Mouse (Mus musculus) neural tube, embryonic 13.5 days (tissue): ENCODE measurements at regions not wholly inside any gene's neighbourhood (a gene's known extent, or its start where the extent isn't known, plus 50 kb on each side); places are given as distances from the start of the nearest gene placed in this dataset.

Experiments
- ATAC-seq: fragments of 200-750 bp; cut with Nextera tagmentation; 2 replicates; pipeline ENCODE4 v1.8.0; 2017; ENCODE audit warnings: low read depth, mild to moderate bottlenecking, moderate TSS enrichment, moderate library complexity
- H3K27ac ChIP-seq: fragments of 300-500 bp; sonication (generic); replicated peaks from 2 replicates; pipeline ENCODE4 v1.5.1; 2015; ENCODE audit warnings: moderate library complexity, mild to moderate bottlenecking, inconsistent platforms
- H3K27me3 ChIP-seq: fragments of 300-500 bp; sonication (generic); 2 replicates; pipeline ENCODE4 v1.6.1; 2015; ENCODE audit warnings: mild to moderate bottlenecking, inconsistent platforms
- H3K36me3 ChIP-seq: fragments of 300-500 bp; sonication (generic); 2 replicates; pipeline ENCODE4 v1.6.1; 2015; ENCODE audit warnings: mild to moderate bottlenecking, inconsistent platforms
- H3K4me1 ChIP-seq: fragments of 300-500 bp; sonication (generic); replicated peaks from 2 replicates; pipeline ENCODE4 v1.6.1; 2015; ENCODE audit warnings: inconsistent platforms
- H3K4me2 ChIP-seq: fragments of 300-500 bp; sonication (generic); 2 replicates; pipeline ENCODE4 v1.6.1; 2015; ENCODE audit warnings: inconsistent platforms, mild to moderate bottlenecking, moderate library complexity
- H3K4me3 ChIP-seq: fragments of 300-500 bp; sonication (generic); 2 replicates; pipeline ENCODE4 v1.5.1; 2015; ENCODE audit warnings: mild to moderate bottlenecking, inconsistent platforms
- H3K9ac ChIP-seq: fragments of 300-500 bp; sonication (generic); 2 replicates; pipeline ENCODE4 v1.6.1; 2015; ENCODE audit warnings: moderate library complexity, mild to moderate bottlenecking, inconsistent platforms
- H3K9me3 ChIP-seq: fragments of 300-500 bp; sonication (generic); 2 replicates; pipeline ENCODE4 v1.6.1; 2016; ENCODE audit warnings: inconsistent platforms
- WGBS: fragments of 180-500 bp; shearing (Covaris S2); methylation state at CpG from one replicate; pipeline ENCODE4 v1.1.7; 2015; 5-methylcytosine and 5-hydroxymethylcytosine counted together

DNA sequence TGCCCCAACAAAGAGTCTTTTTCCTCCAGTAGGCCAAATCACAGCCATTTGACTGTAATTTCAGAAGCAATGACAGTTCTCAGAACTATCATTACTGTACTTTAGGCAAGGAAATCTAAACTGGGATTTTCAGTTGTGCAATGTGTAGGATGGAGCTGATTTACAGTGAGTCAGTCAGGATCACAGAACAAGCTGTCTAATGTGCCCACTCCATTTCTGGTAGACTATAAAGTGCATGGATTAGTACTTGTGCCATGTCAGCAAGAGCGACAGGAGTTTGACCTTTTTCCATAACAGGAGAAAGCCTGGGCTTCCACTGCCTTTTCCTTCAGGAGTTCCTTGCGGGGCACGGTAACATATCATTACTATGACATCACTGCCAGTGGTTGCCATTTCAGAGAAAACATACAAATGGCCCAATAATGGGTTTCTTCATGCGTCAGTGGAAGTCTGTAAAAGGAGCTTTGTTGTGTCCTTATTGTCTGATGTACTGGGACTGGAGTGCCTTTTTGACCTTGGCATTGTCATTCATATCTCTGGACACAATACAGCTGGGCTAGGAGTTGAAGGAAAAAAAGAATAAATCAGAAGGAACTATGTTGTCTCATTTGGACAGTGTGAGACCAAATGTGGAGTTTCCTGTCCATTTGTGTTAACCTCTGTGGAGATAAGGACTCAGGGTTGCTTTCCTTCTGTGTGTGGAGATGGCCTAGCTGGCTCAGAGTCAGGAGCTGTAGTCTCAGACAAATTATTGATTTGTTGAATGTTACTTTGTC lies 271.5 kb upstream of the BC052040 start:
- H3K4me3 ChIP-seq: no peak overlapping the region
- H3K4me1 ChIP-seq: 0 out of 2 replicates have a peak, but pooled peaks cover 5% of the 10 kb centered on the region
- no peak overlapping the region for H3K27ac ChIP-seq
- 14% methylated on average over 4 of the region's 4 CpGs for WGBS
- no peaks in the 10 kb centered on the region for H3K9me3 ChIP-seq
- H3K36me3 ChIP-seq: no peaks in the 10 kb centered on the region
- no peaks in the 10 kb centered on the region for H3K27me3 ChIP-seq
- H3K4me2 ChIP-seq: no peak overlapping the region
- H3K9ac ChIP-seq: no peak overlapping the region
- ATAC-seq: no peak

- Histone ChIP-seq H3K9me3 (no peaks in the 10 kb centered on the region), H3K9ac (no peak overlapping the region), H3K4me3 (no peak overlapping the region), H3K4me2 (no peak overlapping the region), H3K27me3 (no peaks in the 10 kb centered on the region), H3K36me3 (no peaks in the 10 kb centered on the region), H3K27ac (no peak overlapping the region), H3K4me1 (no peaks in the 10 kb centered on the region)
- no peak for ATAC-seq
- WGBS: 81% methylated on average over 3 of the region's 3 CpGs
Observed at GRCm38 (mm10) chr2:115318551-115318950, 263.0 kb upstream of the BC052040 start.

- no peak overlapping the region for H3K9ac ChIP-seq
- no peak overlapping the region for H3K4me3 ChIP-seq
- no peaks in the 10 kb centered on the region for H3K9me3 ChIP-seq
- no peak overlapping the region for H3K27ac ChIP-seq
- H3K27me3 ChIP-seq: peaks cover 3% of the 10 kb centered on the region; the same call in 1 of the 2 replicates
- 36% methylated on average over 5 of the region's 5 CpGs for WGBS
- H3K4me1 ChIP-seq: no peaks in the 10 kb centered on the region
- ATAC-seq: no peak
- H3K4me2 ChIP-seq: no peak overlapping the region
- no peaks in the 10 kb centered on the region for H3K36me3 ChIP-seq
Observed at GRCm38 (mm10) chr2:115322582-115322981, 258.9 kb upstream of the BC052040 start.

GRCm38 (mm10) chr2:115326526-115326925 lies 255.0 kb upstream of the BC052040 start:
- ATAC-seq: no peak
- Histone ChIP-seq H3K9ac (no peak overlapping the region), H3K9me3 (no peaks in the 10 kb centered on the region), H3K4me3 (no peak overlapping the region), H3K36me3 (no peaks in the 10 kb centered on the region), H3K4me1 (no peaks in the 10 kb centered on the region), H3K27me3 (peaks cover 3% of the 10 kb centered on the region; the same call in 1 of the 2 replicates), H3K27ac (no peak overlapping the region), H3K4me2 (no peak overlapping the region)
- 78% methylated on average over 2 of the region's 2 CpGs for WGBS

DNA sequence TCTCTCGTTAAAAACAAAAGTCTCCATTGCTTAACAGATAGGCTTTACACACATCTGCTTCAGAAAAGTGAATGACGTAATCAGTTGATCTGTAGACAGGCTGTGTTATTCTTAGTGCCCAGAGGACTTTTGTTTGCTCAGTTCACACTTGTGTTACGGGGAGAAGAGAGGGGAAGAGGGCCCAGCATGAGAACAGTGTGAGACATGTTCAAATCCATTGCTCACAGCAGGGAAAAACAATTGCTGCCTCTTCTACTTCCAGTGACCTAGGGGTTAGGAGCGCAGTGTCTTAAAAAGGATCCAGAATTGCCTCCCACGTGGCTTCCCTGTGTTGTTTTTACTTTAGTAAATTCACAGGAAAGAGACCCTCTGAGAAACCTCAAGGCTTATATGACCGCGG lies 243.3 kb upstream of the BC052040 start:
- 39% methylated on average over 7 of the region's 7 CpGs for WGBS
- no peaks in the 10 kb centered on the region for H3K9me3 ChIP-seq
- ATAC-seq: no peak

DNA sequence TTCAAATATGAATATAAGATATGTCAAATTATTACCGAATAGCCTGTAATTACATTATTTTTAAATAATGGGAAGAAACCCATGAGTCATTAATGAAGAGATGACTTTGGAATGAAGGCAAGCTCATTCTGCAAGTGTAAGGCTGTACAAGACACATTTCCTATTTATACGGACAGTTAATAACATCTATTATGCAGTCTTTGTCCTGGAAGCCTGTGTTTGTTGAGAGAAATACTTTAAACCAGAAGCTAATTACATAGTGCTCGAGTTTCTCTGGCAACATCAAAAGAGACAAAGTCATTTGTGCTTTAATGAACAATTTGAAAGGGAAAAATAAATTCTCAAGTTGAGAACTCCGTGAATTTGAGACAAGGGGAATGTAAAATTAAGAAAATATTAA lies 242.5 kb upstream of the BC052040 start:
- no peak overlapping the region for H3K27ac ChIP-seq
- H3K36me3 ChIP-seq: no peaks in the 10 kb centered on the region
- WGBS: 68% methylated on average over 4 of the region's 4 CpGs
- ATAC-seq: no peak
- H3K4me2 ChIP-seq: no peak overlapping the region
- no peaks in the 10 kb centered on the region for H3K9me3 ChIP-seq
- H3K4me1 ChIP-seq: no peaks in the 10 kb centered on the region
- H3K9ac ChIP-seq: no peak overlapping the region
- H3K27me3 ChIP-seq: no peaks in the 10 kb centered on the region
- H3K4me3 ChIP-seq: no peak overlapping the region

More for the DNA sequence above, 243.3 kb upstream of the BC052040 start:
- H3K36me3 ChIP-seq: no peaks in the 10 kb centered on the region
- no peak overlapping the region for H3K27ac ChIP-seq
- no peak overlapping the region for H3K9ac ChIP-seq
- no peaks in the 10 kb centered on the region for H3K27me3 ChIP-seq
- H3K4me1 ChIP-seq: no peaks in the 10 kb centered on the region
- no peak overlapping the region for H3K4me3 ChIP-seq
- no peak overlapping the region for H3K4me2 ChIP-seq

GRCm38 (mm10) chr2:115342360-115342759 lies 239.2 kb upstream of the BC052040 start:
- Histone ChIP-seq H3K36me3 (no peaks in the 10 kb centered on the region), H3K4me2 (no peak overlapping the region), H3K27me3 (no peaks in the 10 kb centered on the region), H3K9me3 (no peaks in the 10 kb centered on the region), H3K27ac (no peak overlapping the region), H3K4me1 (no peaks in the 10 kb centered on the region), H3K4me3 (no peak overlapping the region), H3K9ac (no peak overlapping the region)
- WGBS: 85% methylated on average over 14 of the region's 14 CpGs
- ATAC-seq: no peak

DNA sequence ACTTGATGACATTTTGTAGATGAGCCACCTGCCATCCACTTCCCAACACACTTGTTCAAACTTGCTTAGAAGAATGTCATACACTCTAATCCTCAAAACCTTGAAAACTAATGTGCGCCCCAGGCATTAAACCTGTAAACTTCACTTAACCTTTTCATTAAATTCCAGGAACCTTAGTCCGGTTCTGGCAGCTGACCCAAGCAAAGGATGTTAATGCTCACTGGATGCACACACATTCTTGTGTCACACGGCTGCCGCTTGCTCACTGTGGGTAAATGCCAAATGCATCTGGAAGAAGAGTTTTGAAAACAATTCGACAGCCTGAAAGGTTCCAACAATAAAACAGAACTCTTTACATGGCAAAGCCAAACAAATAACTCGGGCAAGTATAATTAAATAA lies 235.0 kb upstream of the BC052040 start:
- Histone ChIP-seq H3K36me3 (no peaks in the 10 kb centered on the region), H3K9ac (no peak overlapping the region), H3K9me3 (no peaks in the 10 kb centered on the region), H3K27me3 (no peaks in the 10 kb centered on the region), H3K4me1 (no peaks in the 10 kb centered on the region), H3K4me3 (no peak overlapping the region), H3K4me2 (no peak overlapping the region), H3K27ac (no peak overlapping the region)
- ATAC-seq: no peak
- WGBS: 75% methylated on average over 6 of the region's 6 CpGs

DNA sequence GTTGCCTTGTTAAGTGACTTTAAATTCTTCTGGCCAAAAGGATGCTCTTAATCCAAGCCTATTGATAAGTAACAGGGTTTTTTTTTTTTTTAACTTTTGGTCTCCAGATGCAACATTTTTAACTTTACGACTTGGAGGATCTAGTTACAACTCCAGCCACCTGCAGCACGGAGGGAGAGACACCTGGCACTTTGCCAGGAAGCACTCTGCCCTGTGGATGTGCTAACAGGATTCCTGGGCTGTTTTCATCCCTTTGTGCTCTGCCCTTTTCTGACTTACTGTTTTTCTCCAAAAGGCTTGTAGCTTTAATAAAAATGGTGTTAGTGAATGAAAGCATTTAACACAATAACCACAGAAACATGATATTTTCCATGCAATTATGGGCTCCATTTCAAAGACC lies 233.3 kb upstream of the BC052040 start:
- Histone ChIP-seq H3K27me3 (no peaks in the 10 kb centered on the region), H3K4me3 (no peak overlapping the region), H3K4me2 (no peak overlapping the region), H3K9me3 (no peaks in the 10 kb centered on the region), H3K9ac (no peak overlapping the region), H3K27ac (no peak overlapping the region), H3K4me1 (no peaks in the 10 kb centered on the region), H3K36me3 (no peaks in the 10 kb centered on the region)
- ATAC-seq: no peak
- WGBS: 13% methylated on average over 2 of the region's 2 CpGs

- H3K4me2 ChIP-seq: no peak overlapping the region
- H3K4me1 ChIP-seq: no peaks in the 10 kb centered on the region
- H3K9ac ChIP-seq: no peak overlapping the region
- no peaks in the 10 kb centered on the region for H3K9me3 ChIP-seq
- H3K27ac ChIP-seq: no peak overlapping the region
- WGBS: 84% methylated on average over 6 of the region's 6 CpGs
- no peak for ATAC-seq
- no peaks in the 10 kb centered on the region; the same call in 1 of the 2 replicates for H3K27me3 ChIP-seq
- H3K4me3 ChIP-seq: no peak overlapping the region
- H3K36me3 ChIP-seq: no peaks in the 10 kb centered on the region
Observed at GRCm38 (mm10) chr2:115371072-115371471, 210.4 kb upstream of the BC052040 start.

GRCm38 (mm10) chr2:115375336-115375735 lies 206.2 kb upstream of the BC052040 start:
- no peaks in the 10 kb centered on the region for H3K36me3 ChIP-seq
- H3K9me3 ChIP-seq: no peaks in the 10 kb centered on the region
- WGBS: 80% methylated on average over 5 of the region's 5 CpGs
- no peak overlapping the region for H3K4me3 ChIP-seq
- H3K4me1 ChIP-seq: no peaks in the 10 kb centered on the region
- peaks cover 6% of the 10 kb centered on the region for H3K27me3 ChIP-seq
- no peak overlapping the region for H3K27ac ChIP-seq
- no peak overlapping the region for H3K4me2 ChIP-seq
- ATAC-seq: no peak
- no peak overlapping the region for H3K9ac ChIP-seq

DNA sequence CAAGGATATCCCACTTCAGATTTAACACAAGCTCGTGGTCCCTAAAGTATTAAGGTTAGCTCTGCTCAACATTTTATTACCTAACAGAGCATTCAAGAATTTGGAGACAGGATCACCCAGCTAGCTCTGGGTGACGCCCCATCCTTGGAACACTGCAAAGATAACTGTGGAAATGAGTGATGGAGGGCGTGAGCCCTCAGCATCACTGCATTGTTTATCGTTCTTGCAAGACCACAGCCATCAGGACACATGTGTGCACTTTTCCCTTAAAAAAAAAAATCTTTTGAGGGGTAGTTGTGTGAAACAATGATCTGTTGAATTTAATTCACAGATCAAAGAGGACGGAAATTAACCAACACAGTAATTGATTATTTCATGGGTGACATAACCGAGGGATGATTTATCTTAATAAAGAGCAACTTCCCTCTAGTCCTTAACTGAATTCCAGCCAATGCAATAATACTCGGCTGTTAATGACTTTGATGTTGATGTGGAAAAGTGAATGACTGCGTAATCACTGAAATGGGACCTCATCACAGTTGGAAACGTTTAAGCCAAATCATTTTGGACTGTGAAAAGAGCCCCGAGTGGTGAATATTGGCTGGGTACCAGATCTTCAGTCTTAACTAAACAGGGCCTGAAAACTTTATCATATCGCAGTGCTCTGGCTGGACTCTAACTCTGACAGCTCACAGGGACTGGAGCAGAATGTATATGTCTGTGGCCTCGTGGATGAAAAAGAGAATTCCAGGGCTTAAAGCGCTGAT lies 196.9 kb upstream of the BC052040 start:
- no peak overlapping the region for H3K27ac ChIP-seq
- WGBS: 37% methylated on average over 13 of the region's 13 CpGs
- H3K36me3 ChIP-seq: no peaks in the 10 kb centered on the region
- ATAC-seq: peak; percentile 43
- H3K4me1 ChIP-seq: peaks cover 18% of the 10 kb centered on the region
- no peak overlapping the region for H3K4me2 ChIP-seq
- H3K4me3 ChIP-seq: no peak overlapping the region
- H3K9ac ChIP-seq: no peak overlapping the region
- no peaks in the 10 kb centered on the region for H3K9me3 ChIP-seq
- H3K27me3 ChIP-seq: peaks cover 30% of the 10 kb centered on the region
